Mouse (Mus musculus) embryo, embryonic 10.5 days (tissue): ENCODE data around the gene Xlr5c.
"Not testable (repeated sequence)": the region's sequence is repeated elsewhere in the genome, so short reads cannot be mapped to it uniquely, and the experiment has no call there.

Experiments
- DNase-seq: peaks from one replicate; pipeline ENCODE4 v3.0.0-alpha.2; 2015; ENCODE audit warnings: low spot score

Xlr5c gene

GRCm38 (mm10) chrX:73292876-73293275 is at the start of gene Xlr5c, which contains the start of gene Xlr5a:
TSS of gene Xlr5c (minus strand) at chrX:73292976.
TSS of gene Xlr5a (minus strand) at chrX:73292976.
- DNase-seq = not testable (repeated sequence)

GRCm38 (mm10) chrX:73342483-73342895 is 49.7 kb upstream of the Xlr5c start, which contains the start of gene Zfp275:
TSS of gene Zfp275 (plus strand) at chrX:73342621.
- DNase-seq = peak; percentile 79

GRCm38 (mm10) chrX:73342068-73342467 is 49.3 kb upstream of the Xlr5c start:
- DNase-seq = peak; percentile 0

- no peak for DNase-seq
Observed at GRCm38 (mm10) chrX:73341473-73341872, 48.7 kb upstream of the Xlr5c start.

- DNase-seq = no peak
Observed at GRCm38 (mm10) chrX:73336740-73337139, 44.0 kb upstream of the Xlr5c start, which contains the start of gene Gm45015. TSS of gene Gm45015 (minus strand) at chrX:73336840.

- DNase-seq = no peak
Observed at GRCm38 (mm10) chrX:73333548-73333947, 40.8 kb upstream of the Xlr5c start.

GRCm38 (mm10) chrX:73327215-73327614 is 34.4 kb upstream of the Xlr5c start:
- no peak for DNase-seq

- DNase-seq = no peak
Observed at GRCm38 (mm10) chrX:73321029-73321428, 28.3 kb upstream of the Xlr5c start.

- DNase-seq = peak; percentile 57
Observed at GRCm38 (mm10) chrX:73312522-73312921, 19.7 kb upstream of the Xlr5c start.

GRCm38 (mm10) chrX:73295745-73296144 is 3.0 kb upstream of the Xlr5c start:
- DNase-seq = not testable (repeated sequence)

- DNase-seq = not testable (repeated sequence)
Observed at GRCm38 (mm10) chrX:73265270-73265669, 27.5 kb downstream of the Xlr5c start, which contains the start of gene Xlr3c. TSS of gene Xlr3c (minus strand) at chrX:73265390.

- not testable (repeated sequence) for DNase-seq
Observed at GRCm38 (mm10) chrX:73262428-73262827, 30.3 kb downstream of the Xlr5c start.

GRCm38 (mm10) chrX:73242821-73243325 is 49.9 kb downstream of the Xlr5c start, which contains the start of gene Xlr4c:
TSS of gene Xlr4c (minus strand) at chrX:73243130.
- not testable (repeated sequence) for DNase-seq
